Mouse (Mus musculus) embryonic facial prominence, embryonic 15.5 days (tissue): ENCODE measurements around the gene Pick1. TPM values are rescaled to one million over a fixed set of nuclear protein-coding genes. Genes with fewer than 3 reads are reported as not detected.
A peak's percentile ranks its signal among the peaks of the same experiment; 100 is the strongest.

Experiments
- ATAC-seq: fragments of 200-750 bp; cut with Nextera tagmentation; 2 replicates; pipeline ENCODE4 v1.8.0; 2017; ENCODE audit warnings: low read depth, moderate TSS enrichment; ENCODE audit not compliant: insufficient number of reproducible peaks, low FRiP score, low TSS enrichment
- H3K27ac ChIP-seq: fragments of 300-500 bp; sonication (generic); replicated peaks from 2 replicates; pipeline ENCODE4 v1.5.1; 2015; ENCODE audit warnings: mild to moderate bottlenecking, inconsistent platforms
- H3K27me3 ChIP-seq: fragments of 300-500 bp; sonication (generic); 2 replicates; pipeline ENCODE4 v1.6.1; 2015; ENCODE audit warnings: inconsistent platforms
- H3K36me3 ChIP-seq: fragments of 300-500 bp; sonication (generic); 2 replicates; pipeline ENCODE4 v1.6.1; 2015; ENCODE audit warnings: mild to moderate bottlenecking, inconsistent platforms
- H3K4me1 ChIP-seq: fragments of 300-500 bp; sonication (generic); 2 replicates; pipeline ENCODE4 v1.6.1; 2015; ENCODE audit warnings: inconsistent platforms
- H3K4me2 ChIP-seq: fragments of 300-500 bp; sonication (generic); replicated peaks from 2 replicates; pipeline ENCODE4 v1.6.1; 2015; ENCODE audit warnings: mild to moderate bottlenecking, inconsistent platforms
- H3K4me3 ChIP-seq: fragments of 300-500 bp; sonication (generic); replicated peaks from 2 replicates; pipeline ENCODE4 v1.5.1; 2015; ENCODE audit warnings: mild to moderate bottlenecking, inconsistent platforms
- H3K9ac ChIP-seq: fragments of 300-500 bp; sonication (generic); 2 replicates; pipeline ENCODE4 v1.6.1; 2015; ENCODE audit warnings: inconsistent platforms
- H3K9me3 ChIP-seq: fragments of 300-500 bp; sonication (generic); replicated peaks from 2 replicates; pipeline ENCODE4 v1.6.1; 2016; ENCODE audit warnings: inconsistent platforms
- WGBS: fragments of 180-500 bp; shearing (Covaris S2); methylation state at CpG from one replicate; pipeline ENCODE4 v1.1.7; 2015; 5-methylcytosine and 5-hydroxymethylcytosine counted together
- polyA plus RNA-seq: library from polyadenylated mRNA; unstranded; fragments of >200 nt; fragmentation: Nextera tagmentation; extraction: Ambion mirVana; gene quantifications from 2 replicates; pipeline ENCODE4 v1.2.1, GENCODE M21; 2015

The Pick1 gene
- polyA plus RNA-seq, 1 experiment from 2014 or later, result 50.4 TPM

- Histone ChIP-seq H3K27ac (0 out of 2 replicates have a peak overlapping the region, but pooled peaks have one; percentile 44), H3K27me3 (no peaks in the 10 kb centered on the region), H3K4me1 (peaks cover 20% of the 10 kb centered on the region), H3K36me3 (no peaks in the 10 kb centered on the region), H3K4me2 (no peak overlapping the region), H3K4me3 (no peak overlapping the region), H3K9ac (no peak overlapping the region), H3K9me3 (no peaks in the 10 kb centered on the region)
- 4% methylated on average over 13 of the region's 13 CpGs for WGBS
- peak; percentile 60 for ATAC-seq
Measured at GRCm38 (mm10) chr15:79201491-79202150, 27.4 kb upstream of the Pick1 start.

DNA sequence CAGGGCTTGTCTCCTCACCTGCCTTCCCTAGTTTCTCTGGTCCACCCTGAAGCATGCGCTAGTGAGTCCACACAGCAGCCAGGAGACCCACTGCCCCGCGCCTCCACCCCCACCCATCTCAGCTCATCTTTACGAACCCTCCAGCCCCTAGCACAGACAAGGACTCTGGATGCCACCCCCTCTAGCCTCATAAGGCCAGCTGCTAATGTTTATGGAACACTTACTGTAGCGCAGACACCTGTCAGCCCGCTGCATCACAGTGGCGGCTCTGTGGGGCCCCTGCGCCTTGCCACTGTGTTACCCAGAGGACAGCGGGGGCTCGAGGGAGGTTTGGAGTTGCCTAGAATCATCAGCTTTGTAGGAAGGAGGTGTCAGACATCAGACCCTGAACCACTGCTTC is 26.4 kb upstream of the Pick1 start:
- WGBS, result 41% methylated on average over 10 of the region's 10 CpGs
- Histone ChIP-seq H3K9me3 (no peaks in the 10 kb centered on the region), H3K27ac (0 out of 2 replicates have a peak overlapping the region, but pooled peaks have one; percentile 7), H3K36me3 (no peaks in the 10 kb centered on the region), H3K27me3 (no peaks in the 10 kb centered on the region), H3K9ac (no peak overlapping the region), H3K4me3 (no peak overlapping the region), H3K4me2 (no peak overlapping the region), H3K4me1 (peaks cover 20% of the 10 kb centered on the region)
- ATAC-seq, result no peak

- Histone ChIP-seq H3K4me3 (no peak overlapping the region), H3K9me3 (no peaks in the 10 kb centered on the region), H3K4me2 (no peak overlapping the region), H3K9ac (no peak overlapping the region), H3K36me3 (no peaks in the 10 kb centered on the region), H3K4me1 (no peaks in the 10 kb centered on the region), H3K27ac (no peak overlapping the region), H3K27me3 (no peaks in the 10 kb centered on the region)
- 82% methylated on average over 6 of the region's 6 CpGs for WGBS
- ATAC-seq, result no peak
Measured at GRCm38 (mm10) chr15:79208211-79208610, 20.8 kb upstream of the Pick1 start.

DNA sequence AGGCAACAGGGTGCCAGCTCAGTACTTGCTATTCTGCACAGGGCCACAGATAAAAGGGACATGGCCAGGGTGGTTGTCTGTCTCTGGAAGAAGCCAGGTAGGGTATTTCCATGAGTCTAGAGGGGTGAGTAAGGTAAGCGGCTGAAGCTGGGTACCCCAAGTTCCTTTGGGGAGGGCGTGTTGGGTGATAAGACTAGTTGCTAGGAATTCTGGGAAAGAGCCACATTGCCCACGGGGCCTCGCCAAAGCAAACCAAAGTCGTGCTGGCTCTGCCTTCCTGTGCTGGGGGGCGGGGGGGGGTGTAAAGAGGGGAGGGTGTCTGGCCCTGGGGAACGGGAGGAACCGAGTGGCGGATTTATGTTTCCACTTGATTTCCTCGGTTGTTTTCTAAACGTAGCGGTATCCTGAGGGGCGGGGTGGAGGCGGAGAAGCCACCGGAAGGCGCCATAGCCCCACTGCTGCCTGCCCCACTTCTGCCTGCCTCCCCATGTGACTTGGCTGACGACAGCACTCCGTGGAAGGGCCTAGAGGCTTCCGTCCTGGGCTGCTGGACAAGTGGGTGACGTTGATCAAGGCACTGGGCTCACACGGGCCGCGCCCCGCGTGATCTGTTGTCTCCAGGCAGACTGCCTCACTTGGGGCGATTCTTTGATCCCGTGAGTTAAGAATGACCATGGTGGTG is 20.1 kb upstream of the Pick1 start:
- ATAC-seq, result no peak
- no peaks in the 10 kb centered on the region for H3K9me3 ChIP-seq
- no peak overlapping the region for H3K4me3 ChIP-seq

DNA sequence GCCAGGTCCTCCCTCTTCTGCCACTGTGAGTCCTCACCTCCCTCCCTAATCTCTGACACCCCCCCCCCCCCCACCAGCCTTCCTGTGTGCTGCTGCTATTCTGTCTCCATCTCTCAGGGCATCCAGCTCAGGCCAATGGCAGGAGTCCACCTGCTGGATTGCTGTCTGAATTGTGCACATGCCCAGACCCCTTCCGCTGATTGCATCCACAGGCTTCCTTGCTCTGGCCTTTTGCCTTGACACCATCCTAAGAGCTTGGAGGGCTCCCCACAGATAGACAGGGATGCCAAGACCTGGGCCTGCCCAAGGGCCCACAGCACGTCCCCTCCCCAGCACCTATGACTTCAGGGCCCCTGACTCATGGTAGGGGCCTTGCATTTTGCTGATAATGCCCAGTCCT is 18.6 kb upstream of the Pick1 start:
- Histone ChIP-seq H3K9me3 (no peaks in the 10 kb centered on the region), H3K27ac (no peak overlapping the region), H3K4me1 (no peaks in the 10 kb centered on the region), H3K36me3 (no peaks in the 10 kb centered on the region), H3K9ac (no peak overlapping the region), H3K27me3 (no peaks in the 10 kb centered on the region), H3K4me3 (no peak overlapping the region), H3K4me2 (no peak overlapping the region)
- WGBS, result 73% methylated on average over 2 of the region's 2 CpGs
- no peak for ATAC-seq

More for the DNA sequence above, 20.1 kb upstream of the Pick1 start:
- WGBS, result 73% methylated on average over 27 of the region's 27 CpGs
- H3K4me1 ChIP-seq, result no peaks in the 10 kb centered on the region
- H3K9ac ChIP-seq, result no peak overlapping the region
- H3K27me3 ChIP-seq, result no peaks in the 10 kb centered on the region
- no peak overlapping the region for H3K27ac ChIP-seq
- H3K36me3 ChIP-seq, result no peaks in the 10 kb centered on the region
- no peak overlapping the region for H3K4me2 ChIP-seq

GRCm38 (mm10) chr15:79212750-79213446 is 16.1 kb upstream of the Pick1 start:
- 0 out of 2 replicates have a peak overlapping the region, but pooled peaks have one; percentile 12 for H3K27ac ChIP-seq
- no peak overlapping the region for H3K4me2 ChIP-seq
- no peaks in the 10 kb centered on the region for H3K27me3 ChIP-seq
- no peaks in the 10 kb centered on the region for H3K9me3 ChIP-seq
- H3K4me1 ChIP-seq, result no peaks in the 10 kb centered on the region
- no peaks in the 10 kb centered on the region for H3K36me3 ChIP-seq
- ATAC-seq, result peak; percentile 58
- no peak overlapping the region for H3K9ac ChIP-seq
- 64% methylated on average over 26 of the region's 26 CpGs for WGBS
- no peak overlapping the region for H3K4me3 ChIP-seq

DNA sequence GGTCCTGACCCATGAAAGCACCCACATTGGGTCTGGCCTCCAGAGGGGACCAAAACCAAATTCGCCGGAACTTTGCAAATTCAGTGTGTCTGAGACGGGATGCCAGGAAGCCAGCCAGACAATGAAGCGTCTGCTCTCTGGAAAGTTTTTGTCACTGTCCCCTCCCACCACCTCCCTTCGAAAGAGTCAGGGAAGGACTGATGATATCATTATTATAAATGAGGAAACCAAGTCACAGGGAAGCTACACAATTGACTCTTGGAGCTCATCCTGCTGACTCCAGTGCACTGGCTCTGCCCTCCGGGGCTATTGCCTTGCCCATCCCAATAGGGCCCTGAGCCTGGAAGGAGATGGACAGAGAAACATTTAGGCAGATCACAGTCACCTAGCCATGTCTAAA is 15.4 kb upstream of the Pick1 start:
- Histone ChIP-seq H3K9me3 (no peaks in the 10 kb centered on the region), H3K4me3 (no peak overlapping the region), H3K27me3 (no peaks in the 10 kb centered on the region), H3K4me1 (no peaks in the 10 kb centered on the region), H3K9ac (no peak overlapping the region), H3K27ac (0 out of 2 replicates have a peak overlapping the region, but pooled peaks have one; percentile 12), H3K4me2 (no peak overlapping the region), H3K36me3 (no peaks in the 10 kb centered on the region)
- WGBS, result 66% methylated on average over 6 of the region's 6 CpGs
- no peak for ATAC-seq

DNA sequence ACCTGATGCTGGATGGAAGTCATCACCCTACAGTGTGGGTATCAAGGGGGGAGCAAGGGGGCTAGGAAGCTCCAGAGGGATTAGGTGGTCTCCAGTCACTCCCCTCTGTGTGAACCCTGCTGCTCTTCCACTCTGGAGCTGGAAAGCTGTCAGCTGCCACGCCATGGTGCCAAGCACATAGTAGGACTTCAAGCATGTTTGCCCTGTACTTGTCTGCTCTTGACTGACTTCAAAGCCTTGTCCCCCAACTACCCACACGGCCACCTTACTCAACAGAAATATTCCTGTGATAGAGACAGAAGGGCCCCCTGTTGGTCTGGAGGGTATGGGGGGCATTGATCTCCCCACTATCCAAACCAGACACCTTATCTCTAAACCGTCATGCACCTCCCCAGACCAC is 12.8 kb upstream of the Pick1 start:
- Histone ChIP-seq H3K27ac (no peak overlapping the region), H3K27me3 (no peaks in the 10 kb centered on the region), H3K4me2 (no peak overlapping the region), H3K36me3 (no peaks in the 10 kb centered on the region), H3K9me3 (no peaks in the 10 kb centered on the region), H3K9ac (no peak overlapping the region), H3K4me3 (no peak overlapping the region), H3K4me1 (no peaks in the 10 kb centered on the region)
- ATAC-seq, result no peak
- 81% methylated on average over 3 of the region's 3 CpGs for WGBS

GRCm38 (mm10) chr15:79219572-79219971 is 9.4 kb upstream of the Pick1 start:
- ATAC-seq, result no peak
- no peak overlapping the region for H3K9ac ChIP-seq
- H3K9me3 ChIP-seq, result no peaks in the 10 kb centered on the region
- H3K4me2 ChIP-seq, result no peak overlapping the region
- H3K4me3 ChIP-seq, result no peak overlapping the region
- WGBS, result 0% methylated on average over 1 of the region's 1 CpGs
- H3K36me3 ChIP-seq, result no peaks in the 10 kb centered on the region
- H3K27ac ChIP-seq, result no peak overlapping the region
- H3K27me3 ChIP-seq, result no peaks in the 10 kb centered on the region
- 0 out of 2 replicates have a peak, but pooled peaks cover 2% of the 10 kb centered on the region for H3K4me1 ChIP-seq

DNA sequence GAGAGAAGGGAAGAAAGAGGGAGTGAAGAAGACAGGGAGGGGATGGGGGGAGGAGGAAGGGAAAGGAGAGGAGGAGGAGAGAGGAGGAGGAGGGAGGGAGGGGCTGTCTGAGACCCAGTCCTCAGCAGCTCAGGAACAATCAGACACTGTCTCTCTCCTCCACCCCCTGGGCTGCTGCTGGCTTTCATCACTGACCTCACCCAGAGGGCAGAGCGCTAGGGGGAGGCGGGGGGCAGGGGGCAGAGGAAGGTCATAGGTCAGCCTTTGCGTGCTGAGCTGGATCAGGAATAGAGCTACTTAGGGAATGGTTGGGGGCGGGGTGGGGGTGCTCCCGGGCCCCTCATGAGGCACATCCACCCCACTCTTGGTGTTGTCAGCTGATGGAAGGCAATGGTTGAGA is 5.3 kb upstream of the Pick1 start:
- Histone ChIP-seq H3K4me3 (no peak overlapping the region), H3K9ac (no peak overlapping the region), H3K9me3 (no peaks in the 10 kb centered on the region), H3K4me1 (peaks cover 7% of the 10 kb centered on the region; the same call in 1 of the 2 replicates), H3K27ac (no peak overlapping the region), H3K4me2 (no peak overlapping the region), H3K27me3 (no peaks in the 10 kb centered on the region), H3K36me3 (no peaks in the 10 kb centered on the region)
- 2% methylated on average over 5 of the region's 5 CpGs for WGBS
- ATAC-seq, result 0 out of 2 replicates have a peak, but pooled peaks have one; percentile 16

- H3K36me3 ChIP-seq, result no peaks in the 10 kb centered on the region
- no peaks in the 10 kb centered on the region for H3K9me3 ChIP-seq
- H3K9ac ChIP-seq, result no peak overlapping the region
- no peak overlapping the region for H3K4me2 ChIP-seq
- ATAC-seq, result no peak
- H3K27me3 ChIP-seq, result no peaks in the 10 kb centered on the region
- no peak overlapping the region for H3K27ac ChIP-seq
- WGBS, result 8% methylated on average over 5 of the region's 5 CpGs
- H3K4me1 ChIP-seq, result peaks cover 10% of the 10 kb centered on the region
- H3K4me3 ChIP-seq, result no peak overlapping the region
Measured at GRCm38 (mm10) chr15:79224685-79225084, 4.3 kb upstream of the Pick1 start.
